Mouse (Mus musculus) limb, embryonic 13.5 days (tissue): ENCODE measurements around the gene Thap12. TPM values are rescaled to one million over a fixed set of nuclear protein-coding genes. Genes with fewer than 3 reads are reported as not detected.

Experiments
- ATAC-seq: fragments of 200-750 bp; cut with Nextera tagmentation; 2 replicates; pipeline ENCODE4 v1.8.0; 2017; ENCODE audit warnings: low read depth, moderate number of reproducible peaks, moderate TSS enrichment; ENCODE audit not compliant: low FRiP score
- H3K27ac ChIP-seq: fragments of 300-500 bp; sonication (generic); 2 replicates; pipeline ENCODE4 v1.5.1; 2015; ENCODE audit warnings: inconsistent platforms, mild to moderate bottlenecking, moderate library complexity
- H3K27me3 ChIP-seq: fragments of 300-500 bp; sonication (generic); 2 replicates; pipeline ENCODE4 v1.6.1; 2015; ENCODE audit warnings: mild to moderate bottlenecking, inconsistent platforms
- H3K36me3 ChIP-seq: fragments of 300-500 bp; sonication (generic); 2 replicates; pipeline ENCODE4 v1.6.1; 2015; ENCODE audit warnings: inconsistent platforms, mild to moderate bottlenecking, moderate library complexity
- H3K4me1 ChIP-seq: fragments of 300-500 bp; sonication (generic); 2 replicates; pipeline ENCODE4 v1.6.1; 2015; ENCODE audit warnings: inconsistent platforms
- H3K4me2 ChIP-seq: fragments of 300-500 bp; sonication (generic); replicated peaks from 2 replicates; pipeline ENCODE4 v1.6.1; 2015; ENCODE audit warnings: inconsistent platforms, mild to moderate bottlenecking, moderate library complexity
- H3K4me3 ChIP-seq: fragments of 300-500 bp; sonication (generic); 2 replicates; pipeline ENCODE4 v1.5.1; 2015; ENCODE audit warnings: moderate library complexity, mild to moderate bottlenecking, inconsistent platforms
- H3K9ac ChIP-seq: fragments of 300-500 bp; sonication (generic); 2 replicates; pipeline ENCODE4 v1.6.1; 2015; ENCODE audit warnings: mild to moderate bottlenecking, inconsistent platforms
- H3K9me3 ChIP-seq: fragments of 300-500 bp; sonication (generic); 2 replicates; pipeline ENCODE4 v1.6.1; 2016; ENCODE audit warnings: inconsistent platforms
- WGBS: fragments of 180-500 bp; shearing (Covaris S2); methylation state at CpG from one replicate; pipeline ENCODE4 v1.1.7; 2015; 5-methylcytosine and 5-hydroxymethylcytosine counted together
- polyA plus RNA-seq: library from polyadenylated mRNA; unstranded; fragments of >200 nt; fragmentation: Nextera tagmentation; extraction: Ambion mirVana; gene quantifications from 2 replicates; pipeline ENCODE4 v1.2.1, GENCODE M21; 2015

Thap12 gene
- polyA plus RNA-seq, 1 experiment from 2014 or later: 73.9 TPM

DNA sequence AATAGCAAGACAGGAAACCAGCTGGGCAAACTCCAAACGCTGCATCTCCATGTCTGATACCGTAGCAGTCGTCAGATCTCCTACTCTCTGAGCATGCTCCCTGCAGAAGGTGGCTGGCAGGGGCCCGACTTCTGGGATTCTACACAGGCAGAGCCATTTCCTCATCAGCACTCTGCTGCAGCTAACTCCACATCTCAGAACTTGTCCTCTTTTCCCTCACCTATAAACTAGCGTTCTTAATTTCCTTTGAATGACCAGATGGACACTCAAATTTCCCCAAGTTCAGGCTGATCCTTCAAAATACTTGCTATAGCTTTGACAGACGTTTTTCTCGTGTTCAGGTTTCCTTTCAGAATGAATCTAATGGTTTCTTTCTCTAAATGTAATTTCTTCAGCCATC, 1.1 kb upstream of the Thap12 start:
- Histone ChIP-seq H3K4me3 (peak overlapping the region; percentile 98), H3K4me2 (peak overlapping the region; percentile 84), H3K36me3 (no peaks in the 10 kb centered on the region), H3K27ac (no peak overlapping the region), H3K27me3 (no peaks in the 10 kb centered on the region), H3K9me3 (no peaks in the 10 kb centered on the region), H3K9ac (peak overlapping the region; percentile 79), H3K4me1 (peaks cover 25% of the 10 kb centered on the region)
- WGBS: 52% methylated on average over 7 of the region's 7 CpGs
- ATAC-seq: no peak

DNA sequence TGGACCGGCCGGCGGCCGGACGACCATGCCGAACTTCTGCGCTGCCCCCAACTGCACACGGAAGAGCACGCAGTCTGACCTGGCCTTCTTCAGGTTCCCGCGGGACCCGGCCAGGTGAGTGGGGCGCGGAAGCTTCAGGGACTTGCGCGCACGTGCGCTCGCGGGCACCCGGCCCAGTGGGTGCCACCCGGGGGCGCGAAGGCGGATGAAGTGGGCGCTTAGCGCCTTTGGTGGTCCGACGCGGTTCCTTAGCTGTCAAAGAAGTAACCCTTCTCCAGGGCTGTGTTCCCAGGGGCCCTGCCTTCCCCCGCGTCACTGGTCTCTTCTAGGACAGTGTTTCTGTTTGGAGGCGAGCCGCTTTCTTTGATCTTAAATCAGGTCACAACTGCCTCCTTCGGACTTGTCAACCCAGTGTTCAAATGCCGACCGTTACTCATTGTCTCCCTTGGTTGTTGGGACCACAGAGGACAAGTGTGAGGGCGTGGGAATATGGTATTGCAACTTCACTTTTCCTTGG, 520 bp downstream of the Thap12 start:
- H3K4me1 ChIP-seq: peaks cover 25% of the 10 kb centered on the region
- no peaks in the 10 kb centered on the region for H3K9me3 ChIP-seq
- under 1% methylated on average over 38 of the region's 38 CpGs for WGBS
- peak overlapping the region; percentile 98 for H3K4me3 ChIP-seq
- H3K36me3 ChIP-seq: no peaks in the 10 kb centered on the region
- peak overlapping the region; percentile 79 for H3K27ac ChIP-seq
- no peaks in the 10 kb centered on the region for H3K27me3 ChIP-seq
- peak overlapping the region; percentile 97 for H3K9ac ChIP-seq
- peak overlapping the region; percentile 84 for H3K4me2 ChIP-seq
- ATAC-seq: no peak; the same call in 1 of the 2 replicates

DNA sequence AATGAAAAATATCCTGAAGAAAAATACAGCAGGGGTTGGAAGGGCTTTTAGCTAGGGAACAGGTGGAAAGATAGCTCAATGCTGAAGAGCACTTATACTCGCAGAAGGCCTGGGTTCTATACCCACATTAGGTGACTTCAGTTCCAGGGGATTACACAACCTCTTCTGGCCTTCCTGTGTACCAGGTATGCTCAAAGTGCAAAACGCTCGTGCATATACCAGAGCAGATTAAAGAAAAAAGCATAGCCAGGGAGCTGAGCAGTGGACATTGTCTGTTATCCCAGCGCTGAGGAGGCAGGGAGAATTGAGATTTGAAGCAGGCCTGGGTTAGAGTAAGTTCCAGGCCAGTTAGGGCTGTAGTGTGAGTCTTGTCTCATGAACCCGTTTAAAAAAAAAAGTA, 1.4 kb downstream of the Thap12 start:
- no peaks in the 10 kb centered on the region for H3K9me3 ChIP-seq
- H3K27me3 ChIP-seq: no peaks in the 10 kb centered on the region
- H3K36me3 ChIP-seq: no peaks in the 10 kb centered on the region
- H3K4me3 ChIP-seq: peak overlapping the region; percentile 98
- H3K4me1 ChIP-seq: peaks cover 25% of the 10 kb centered on the region
- WGBS: 66% methylated on average over 5 of the region's 5 CpGs
- H3K9ac ChIP-seq: peak overlapping the region; percentile 97; the same call in 1 of the 2 replicates
- H3K4me2 ChIP-seq: peak overlapping the region; percentile 84
- no peak for ATAC-seq
- H3K27ac ChIP-seq: no peak overlapping the region

DNA sequence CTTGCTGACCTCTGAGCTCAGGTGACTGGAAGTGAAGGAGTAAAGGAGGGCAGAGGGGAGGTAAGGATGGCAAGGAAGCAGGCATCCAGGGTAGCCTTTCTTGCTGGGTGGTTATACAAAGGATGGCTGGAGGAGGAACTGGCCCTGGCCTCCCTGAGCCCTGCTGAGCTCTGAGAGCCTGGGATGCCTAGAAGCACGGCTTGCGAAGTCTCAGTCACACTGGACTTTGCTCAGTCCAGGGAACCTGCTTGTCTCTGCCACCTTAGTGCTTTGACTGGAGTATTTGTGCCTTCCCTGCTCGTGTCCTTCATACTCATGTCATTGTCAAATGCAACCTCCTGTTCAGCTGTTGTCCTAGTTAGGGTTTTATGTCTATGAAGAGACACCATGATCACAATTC, 10.8 kb downstream of the Thap12 start:
- WGBS: 91% methylated on average over 3 of the region's 3 CpGs
- Histone ChIP-seq H3K27ac (no peak overlapping the region), H3K36me3 (peaks cover 81% of the 10 kb centered on the region), H3K4me1 (no peaks in the 10 kb centered on the region), H3K4me3 (no peak overlapping the region), H3K9me3 (no peaks in the 10 kb centered on the region), H3K27me3 (no peaks in the 10 kb centered on the region), H3K9ac (no peak overlapping the region), H3K4me2 (no peak overlapping the region)
- no peak for ATAC-seq

DNA sequence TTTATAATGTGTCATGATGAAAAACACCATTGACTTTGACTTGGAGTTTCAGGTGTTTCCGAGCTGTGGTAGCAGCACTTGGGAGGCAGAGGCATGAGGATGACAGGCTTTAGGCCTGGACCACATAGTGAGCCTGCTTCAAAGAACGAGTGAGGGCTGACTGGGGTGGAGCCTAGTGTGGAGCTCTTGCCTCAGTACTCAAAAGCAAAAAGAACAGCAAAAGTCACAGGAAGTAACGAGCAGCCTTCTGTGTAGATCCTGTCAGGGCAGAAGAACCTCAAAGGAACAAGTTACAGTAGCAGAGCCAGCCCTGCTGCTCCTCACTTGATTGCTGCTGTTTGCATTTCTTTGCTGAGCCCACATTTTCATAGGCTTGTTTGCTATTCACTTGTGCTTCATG, 14.5 kb downstream of the Thap12 start:
- Histone ChIP-seq H3K9me3 (no peaks in the 10 kb centered on the region), H3K4me2 (no peak overlapping the region), H3K4me1 (peaks cover 28% of the 10 kb centered on the region), H3K27me3 (0 out of 2 replicates have a peak, but pooled peaks cover 5% of the 10 kb centered on the region), H3K36me3 (peaks cover 57% of the 10 kb centered on the region), H3K9ac (no peak overlapping the region), H3K27ac (no peak overlapping the region), H3K4me3 (no peak overlapping the region)
- ATAC-seq: no peak
- 62% methylated on average over 3 of the region's 3 CpGs for WGBS

DNA sequence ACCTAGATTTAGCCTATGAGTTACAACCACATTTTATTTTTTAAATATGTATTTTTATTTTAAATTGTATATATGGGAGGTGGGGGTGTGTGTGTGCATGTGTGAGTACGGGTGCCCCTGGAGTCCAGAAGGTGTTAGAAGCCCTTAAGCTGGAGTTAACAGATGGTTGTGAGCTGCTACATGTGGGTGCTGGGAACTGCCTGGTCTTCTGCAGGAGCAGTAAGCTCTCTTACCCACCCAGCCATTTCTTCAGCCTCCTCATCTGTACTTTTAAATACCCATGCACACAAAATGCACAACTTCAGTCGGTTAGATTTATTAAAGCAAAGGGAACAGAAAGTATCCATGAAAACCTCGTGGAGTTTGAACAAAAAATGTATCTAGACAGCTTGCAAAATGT, 16.9 kb downstream of the Thap12 start:
- WGBS: 60% methylated on average over 3 of the region's 3 CpGs
- no peak overlapping the region for H3K27ac ChIP-seq
- ATAC-seq: no peak

DNA sequence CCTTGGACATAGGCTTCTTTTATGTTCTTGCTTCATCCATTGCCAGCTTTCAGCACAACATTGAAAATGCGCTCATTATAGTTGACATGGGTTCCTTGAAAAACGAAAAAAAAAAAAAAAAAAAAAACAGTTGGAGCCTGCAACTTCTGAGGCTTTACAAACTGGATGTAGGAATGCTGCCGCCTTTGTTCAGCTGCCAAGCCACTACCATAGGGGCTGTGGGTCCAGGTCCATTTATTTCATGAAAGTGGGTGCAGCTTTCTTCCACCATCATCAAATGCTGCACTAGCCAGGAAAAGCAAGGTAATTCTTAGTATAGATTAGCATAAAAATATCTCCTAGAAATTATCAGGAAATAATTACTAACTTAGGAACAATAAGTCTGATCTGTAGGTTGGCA, 17.8 kb downstream of the Thap12 start:
- no peak overlapping the region for H3K27ac ChIP-seq
- peaks cover 41% of the 10 kb centered on the region for H3K4me1 ChIP-seq
- peaks cover 25% of the 10 kb centered on the region for H3K36me3 ChIP-seq
- no peaks in the 10 kb centered on the region for H3K9me3 ChIP-seq
- peaks cover 18% of the 10 kb centered on the region for H3K27me3 ChIP-seq
- H3K9ac ChIP-seq: no peak overlapping the region
- H3K4me2 ChIP-seq: no peak overlapping the region
- ATAC-seq: no peak
- H3K4me3 ChIP-seq: no peak overlapping the region
- WGBS: 11% methylated on average over 3 of the region's 3 CpGs

More for the DNA sequence above, 16.9 kb downstream of the Thap12 start:
- no peak overlapping the region for H3K4me2 ChIP-seq
- H3K4me1 ChIP-seq: peaks cover 41% of the 10 kb centered on the region
- H3K9me3 ChIP-seq: no peaks in the 10 kb centered on the region
- no peak overlapping the region for H3K9ac ChIP-seq
- H3K36me3 ChIP-seq: peaks cover 34% of the 10 kb centered on the region
- H3K27me3 ChIP-seq: 0 out of 2 replicates have a peak, but pooled peaks cover 10% of the 10 kb centered on the region
- no peak overlapping the region for H3K4me3 ChIP-seq

DNA sequence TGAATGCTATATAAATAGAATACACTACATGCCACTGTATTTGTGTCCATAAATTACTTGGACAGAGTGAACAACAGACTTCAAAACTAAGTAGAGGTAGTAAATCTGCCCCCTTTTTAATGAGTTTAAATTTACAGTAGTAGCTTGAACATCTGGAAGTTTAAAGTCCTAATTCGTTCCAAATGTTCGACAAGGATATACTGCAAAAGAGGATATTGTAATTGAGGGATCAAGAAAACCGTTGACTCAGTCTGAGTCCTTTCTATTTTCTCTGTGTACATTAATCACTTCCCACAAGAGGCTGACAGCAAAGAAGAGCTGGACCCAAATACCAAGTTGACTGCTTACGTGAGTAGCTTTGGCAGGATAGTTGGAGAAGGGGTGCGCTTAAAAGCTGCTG, 18.3 kb downstream of the Thap12 start:
- Histone ChIP-seq H3K4me2 (peak overlapping the region; percentile 42), H3K4me1 (peaks cover 41% of the 10 kb centered on the region), H3K9me3 (no peaks in the 10 kb centered on the region), H3K27me3 (peaks cover 22% of the 10 kb centered on the region), H3K36me3 (peaks cover 20% of the 10 kb centered on the region), H3K4me3 (peak overlapping the region; percentile 3; the same call in 1 of the 2 replicates), H3K27ac (no peak overlapping the region; the same call in 1 of the 2 replicates), H3K9ac (no peak overlapping the region)
- WGBS: 8% methylated on average over 5 of the region's 5 CpGs
- ATAC-seq: peak; percentile 62; the same call in 1 of the 2 replicates

DNA sequence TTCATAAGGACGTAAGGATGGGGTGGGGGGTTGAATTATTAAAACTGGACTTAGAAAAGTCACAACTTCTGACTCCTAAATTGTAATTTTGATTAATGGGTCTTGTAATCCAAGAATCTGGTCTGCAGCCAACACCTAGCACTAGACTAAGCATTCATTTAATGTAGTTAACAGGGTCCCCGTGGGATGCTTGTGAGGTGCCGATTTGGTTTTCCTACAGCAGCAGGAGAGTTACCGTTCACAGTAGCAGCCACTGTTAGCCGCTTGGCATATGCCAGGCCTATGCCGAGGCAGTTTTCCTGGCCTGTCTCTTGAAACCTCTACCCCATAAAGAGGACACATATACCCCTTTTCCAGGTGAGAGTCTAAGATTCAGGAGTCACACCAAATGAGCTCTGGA, 18.7 kb downstream of the Thap12 start:
- Histone ChIP-seq H3K9me3 (no peaks in the 10 kb centered on the region), H3K4me2 (peak overlapping the region; percentile 42), H3K4me1 (peaks cover 41% of the 10 kb centered on the region), H3K27me3 (peaks cover 26% of the 10 kb centered on the region), H3K9ac (no peak overlapping the region), H3K36me3 (peaks cover 16% of the 10 kb centered on the region; the same call in 1 of the 2 replicates), H3K4me3 (peak overlapping the region; percentile 3; the same call in 1 of the 2 replicates), H3K27ac (peak overlapping the region; percentile 2; the same call in 1 of the 2 replicates)
- peak; percentile 70; the same call in 1 of the 2 replicates for ATAC-seq
- 13% methylated on average over 6 of the region's 6 CpGs for WGBS

DNA sequence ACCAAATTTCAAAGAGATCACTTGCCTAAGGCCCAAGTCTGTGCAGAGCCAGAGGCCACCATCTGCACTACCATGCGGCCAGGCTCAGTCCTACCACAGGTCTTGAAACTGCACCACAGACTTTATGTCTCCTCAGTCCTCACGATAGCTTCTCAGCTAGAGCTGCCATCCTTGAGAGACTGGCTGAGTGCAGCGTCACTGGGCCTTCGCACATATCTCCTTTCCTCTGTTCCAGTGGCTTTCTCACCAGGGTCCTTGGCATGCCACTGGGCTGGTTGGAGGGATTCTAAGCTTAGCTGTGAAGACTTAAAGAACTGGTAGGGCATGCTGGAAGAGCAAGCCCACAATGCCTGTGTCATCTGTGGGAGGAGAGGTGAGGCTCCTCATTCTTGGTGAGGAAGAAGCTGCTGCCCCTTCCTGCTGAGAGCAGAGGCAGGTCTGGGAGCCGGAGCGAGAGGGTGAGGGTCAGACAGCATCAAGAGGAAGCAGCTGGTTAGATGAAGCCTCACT, 22.8 kb downstream of the Thap12 start:
- no peak overlapping the region for H3K27ac ChIP-seq
- ATAC-seq: no peak
- H3K4me1 ChIP-seq: peaks cover 61% of the 10 kb centered on the region

DNA sequence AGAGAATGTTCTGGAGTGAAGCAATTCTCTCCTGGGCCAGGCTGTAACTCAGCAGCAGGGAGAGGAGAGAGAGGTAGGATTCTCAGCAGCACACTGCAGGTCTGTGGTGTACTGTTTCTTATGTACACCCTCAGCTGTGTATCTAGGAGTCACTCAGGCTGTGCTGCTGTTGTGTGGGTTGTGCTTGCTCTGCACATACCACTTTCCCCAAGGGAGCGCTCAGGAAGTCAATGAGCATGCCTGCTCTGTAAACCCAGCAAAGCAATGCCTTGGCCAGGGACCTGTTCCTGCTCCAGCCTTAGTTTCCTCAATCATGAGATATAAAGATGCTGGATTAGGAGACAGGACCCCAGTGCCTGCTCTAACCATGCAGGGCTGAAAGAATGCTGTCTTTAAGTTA, 25.1 kb downstream of the Thap12 start:
- H3K4me1 ChIP-seq: peaks cover 40% of the 10 kb centered on the region
- peaks cover 40% of the 10 kb centered on the region for H3K27me3 ChIP-seq
- peak; percentile 78; the same call in 1 of the 2 replicates for ATAC-seq
- WGBS: 70% methylated on average over 1 of the region's 1 CpGs
- no peak overlapping the region for H3K4me3 ChIP-seq
- no peak overlapping the region for H3K4me2 ChIP-seq
- no peaks in the 10 kb centered on the region for H3K36me3 ChIP-seq
- H3K9me3 ChIP-seq: no peaks in the 10 kb centered on the region
- peak overlapping the region; percentile 22; the same call in 1 of the 2 replicates for H3K27ac ChIP-seq
- no peak overlapping the region for H3K9ac ChIP-seq

More for the DNA sequence above, 22.8 kb downstream of the Thap12 start:
- Histone ChIP-seq H3K27me3 (peaks cover 41% of the 10 kb centered on the region), H3K9ac (no peak overlapping the region), H3K36me3 (no peaks in the 10 kb centered on the region), H3K9me3 (no peaks in the 10 kb centered on the region), H3K4me2 (no peak overlapping the region), H3K4me3 (no peak overlapping the region)
- WGBS: 84% methylated on average over 6 of the region's 6 CpGs

DNA sequence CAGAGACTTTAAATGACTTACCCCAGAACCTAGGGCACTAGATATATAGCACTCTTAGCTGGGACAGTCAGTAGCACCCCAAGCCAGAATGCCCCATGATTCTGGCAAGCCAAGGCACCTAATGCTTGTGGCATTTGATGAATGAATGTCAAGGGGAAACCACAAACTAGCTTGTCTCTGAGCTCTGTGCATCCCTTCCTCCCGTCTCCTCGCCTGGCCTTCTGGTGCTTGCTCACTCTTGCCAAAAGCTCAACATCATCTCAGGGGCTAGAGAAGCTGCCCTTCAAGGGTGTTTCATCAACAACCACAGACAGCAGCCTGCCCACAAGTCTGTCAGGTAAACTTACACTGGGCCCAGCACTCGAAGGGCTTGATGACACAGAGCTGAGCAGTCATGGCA, 25.6 kb downstream of the Thap12 start:
- WGBS: 76% methylated on average over 3 of the region's 3 CpGs
- Histone ChIP-seq H3K27ac (no peak overlapping the region), H3K9ac (no peak overlapping the region), H3K4me3 (no peak overlapping the region), H3K27me3 (peaks cover 41% of the 10 kb centered on the region), H3K9me3 (no peaks in the 10 kb centered on the region), H3K4me1 (peaks cover 36% of the 10 kb centered on the region), H3K36me3 (no peaks in the 10 kb centered on the region), H3K4me2 (no peak overlapping the region)
- 0 out of 2 replicates have a peak, but pooled peaks have one; percentile 9 for ATAC-seq
